Mouse (Mus musculus) embryonic facial prominence, embryonic 12.5 days (tissue): ENCODE results near the gene Pear1. TPM values are rescaled to one million over a fixed set of nuclear protein-coding genes. Genes with fewer than 3 reads are reported as not detected.

Source experiments
- ATAC-seq: fragments of 200-750 bp; cut with Nextera tagmentation; 2 replicates; pipeline ENCODE4 v1.8.0; 2017; ENCODE audit not compliant: insufficient number of reproducible peaks, insufficient read depth, low FRiP score, low TSS enrichment
- H3K27ac ChIP-seq: fragments of 300-500 bp; sonication (generic); 2 replicates; pipeline ENCODE4 v1.5.1; 2016; ENCODE audit warnings: mild to moderate bottlenecking
- H3K27me3 ChIP-seq: fragments of 300-500 bp; sonication (generic); 2 replicates; pipeline ENCODE4 v1.6.1; 2016; ENCODE audit warnings: mild to moderate bottlenecking, moderate library complexity
- H3K36me3 ChIP-seq: fragments of 300-500 bp; sonication (generic); 2 replicates; pipeline ENCODE4 v1.6.1; 2016; ENCODE audit warnings: mild to moderate bottlenecking
- H3K4me1 ChIP-seq: fragments of 300-500 bp; sonication (generic); 2 replicates; pipeline ENCODE4 v1.6.1; 2016
- H3K4me2 ChIP-seq: fragments of 300-500 bp; sonication (generic); replicated peaks from 2 replicates; pipeline ENCODE4 v1.6.1; 2016; ENCODE audit warnings: mild to moderate bottlenecking, moderate library complexity
- H3K4me3 ChIP-seq: fragments of 300-500 bp; sonication (generic); 2 replicates; pipeline ENCODE4 v1.5.1; 2016; ENCODE audit warnings: mild to moderate bottlenecking
- H3K9ac ChIP-seq: fragments of 300-500 bp; sonication (generic); 2 replicates; pipeline ENCODE4 v1.6.1; 2016; ENCODE audit warnings: mild to moderate bottlenecking, moderate library complexity
- H3K9me3 ChIP-seq: fragments of 300-500 bp; sonication (generic); 2 replicates; pipeline ENCODE4 v1.6.1; 2016; ENCODE audit warnings: mild to moderate bottlenecking, moderate library complexity
- WGBS: fragments of 180-500 bp; shearing (Covaris S2); methylation state at CpG from one replicate; pipeline ENCODE4 v1.1.7; 2016; 5-methylcytosine and 5-hydroxymethylcytosine counted together
- polyA plus RNA-seq: library from polyadenylated mRNA; unstranded; fragments of >200 nt; fragmentation: Nextera tagmentation; extraction: Ambion mirVana; gene quantifications from 2 replicates; pipeline ENCODE4 v1.2.1, GENCODE M21; 2016

Pear1 gene
- polyA plus RNA-seq, 1 experiment from 2014 or later = 15.1 TPM

- Histone ChIP-seq H3K4me1 (peaks cover 1% of the 10 kb centered on the region; the same call in 1 of the 2 replicates), H3K27ac (no peak overlapping the region), H3K4me2 (peak overlapping the region; percentile 34), H3K4me3 (0 out of 2 replicates have a peak overlapping the region, but pooled peaks have one; percentile 12), H3K9me3 (no peaks in the 10 kb centered on the region), H3K27me3 (peaks cover 98% of the 10 kb centered on the region), H3K9ac (no peak overlapping the region), H3K36me3 (no peaks in the 10 kb centered on the region)
- 4% methylated on average over 26 of the region's 26 CpGs for WGBS
- ATAC-seq = no peak
Observed at GRCm38 (mm10) chr3:87804038-87804677, 19.9 kb downstream of the Pear1 start.

GRCm38 (mm10) chr3:87801681-87802080 is 22.4 kb downstream of the Pear1 start:
- no peak for ATAC-seq
- 62% methylated on average over 5 of the region's 5 CpGs for WGBS
- Histone ChIP-seq H3K4me2 (no peak overlapping the region), H3K27me3 (peaks cover 98% of the 10 kb centered on the region), H3K9ac (no peak overlapping the region), H3K9me3 (no peaks in the 10 kb centered on the region), H3K4me3 (no peak overlapping the region), H3K27ac (no peak overlapping the region), H3K36me3 (no peaks in the 10 kb centered on the region), H3K4me1 (peaks cover 16% of the 10 kb centered on the region)

- Histone ChIP-seq H3K4me1 (peaks cover 28% of the 10 kb centered on the region), H3K4me2 (peak within 1 kb of the TSS; percentile 66), H3K4me3 (peak within 1 kb of the TSS; percentile 34), H3K27me3 (peaks cover 99% of the 10 kb centered on the region), H3K36me3 (no peaks in the 10 kb centered on the region), H3K9ac (peak within 1 kb of the TSS; percentile 49), H3K27ac (no peak within 1 kb of the TSS), H3K9me3 (no peaks in the 10 kb centered on the region)
- WGBS = under 1% methylated on average over 29 of the region's 29 CpGs
- peak; percentile 12; the same call in 1 of the 2 replicates for ATAC-seq
Observed at GRCm38 (mm10) chr3:87796736-87797334, 27.3 kb downstream of the Pear1 start, which contains the start of gene Insrr. Gene Insrr (plus strand): TSS chr3:87796951.

- Histone ChIP-seq H3K9ac (0 out of 2 replicates have a peak overlapping the region, but pooled peaks have one; percentile 48), H3K4me1 (peaks cover 28% of the 10 kb centered on the region), H3K27ac (no peak overlapping the region), H3K4me2 (peak overlapping the region; percentile 58), H3K36me3 (no peaks in the 10 kb centered on the region), H3K27me3 (peaks cover 100% of the 10 kb centered on the region), H3K4me3 (peak overlapping the region; percentile 37), H3K9me3 (no peaks in the 10 kb centered on the region)
- WGBS = 15% methylated on average over 33 of the region's 33 CpGs
- ATAC-seq = no peak
Observed at GRCm38 (mm10) chr3:87795336-87796277, 28.5 kb downstream of the Pear1 start.

- no peak within 1 kb of the TSS for H3K27ac ChIP-seq
- peaks cover 31% of the 10 kb centered on the region for H3K4me1 ChIP-seq
- peaks cover 95% of the 10 kb centered on the region for H3K27me3 ChIP-seq
- H3K9ac ChIP-seq = peak within 1 kb of the TSS; percentile 48
- H3K9me3 ChIP-seq = no peaks in the 10 kb centered on the region
- under 1% methylated on average over 33 of the region's 47 CpGs for WGBS
- peak within 1 kb of the TSS; percentile 37 for H3K4me3 ChIP-seq
- H3K36me3 ChIP-seq = no peaks in the 10 kb centered on the region
- peak within 1 kb of the TSS; percentile 58 for H3K4me2 ChIP-seq
- no peak for ATAC-seq
Observed at GRCm38 (mm10) chr3:87794922-87795325, 29.2 kb downstream of the Pear1 start, which contains the start of gene Ntrk1. Gene Ntrk1 (minus strand): TSS chr3:87795162.

GRCm38 (mm10) chr3:87789768-87790167 is 34.3 kb downstream of the Pear1 start:
- Histone ChIP-seq H3K9me3 (no peaks in the 10 kb centered on the region), H3K36me3 (no peaks in the 10 kb centered on the region), H3K27ac (no peak overlapping the region), H3K9ac (no peak overlapping the region), H3K27me3 (peaks cover 46% of the 10 kb centered on the region), H3K4me1 (peaks cover 24% of the 10 kb centered on the region), H3K4me2 (no peak overlapping the region), H3K4me3 (no peak overlapping the region)
- no peak for ATAC-seq
- WGBS = 26% methylated on average over 5 of the region's 5 CpGs

GRCm38 (mm10) chr3:87789248-87789647 is 34.9 kb downstream of the Pear1 start:
- Histone ChIP-seq H3K27ac (no peak overlapping the region), H3K4me1 (peaks cover 19% of the 10 kb centered on the region), H3K36me3 (no peaks in the 10 kb centered on the region), H3K9me3 (no peaks in the 10 kb centered on the region), H3K9ac (no peak overlapping the region), H3K4me2 (no peak overlapping the region), H3K4me3 (no peak overlapping the region), H3K27me3 (peaks cover 41% of the 10 kb centered on the region)
- WGBS = 60% methylated on average over 1 of the region's 1 CpGs
- ATAC-seq = 0 out of 2 replicates have a peak, but pooled peaks have one; percentile 49

GRCm38 (mm10) chr3:87785626-87786214 is 38.4 kb downstream of the Pear1 start:
- ATAC-seq = peak; percentile 37; the same call in 1 of the 2 replicates
- Histone ChIP-seq H3K27ac (no peak overlapping the region), H3K4me2 (no peak overlapping the region), H3K36me3 (no peaks in the 10 kb centered on the region), H3K9ac (no peak overlapping the region), H3K27me3 (0 out of 2 replicates have a peak, but pooled peaks cover 6% of the 10 kb centered on the region), H3K4me3 (no peak overlapping the region), H3K4me1 (peaks cover 19% of the 10 kb centered on the region), H3K9me3 (no peaks in the 10 kb centered on the region)
- WGBS = 46% methylated on average over 6 of the region's 6 CpGs

GRCm38 (mm10) chr3:87785156-87785555 is 39.0 kb downstream of the Pear1 start:
- 64% methylated on average over 5 of the region's 5 CpGs for WGBS
- H3K36me3 ChIP-seq = no peaks in the 10 kb centered on the region
- H3K4me3 ChIP-seq = no peak overlapping the region
- H3K9ac ChIP-seq = no peak overlapping the region
- H3K27ac ChIP-seq = 0 out of 2 replicates have a peak overlapping the region, but pooled peaks have one; percentile 46
- 0 out of 2 replicates have a peak, but pooled peaks cover 3% of the 10 kb centered on the region for H3K27me3 ChIP-seq
- H3K9me3 ChIP-seq = no peaks in the 10 kb centered on the region
- H3K4me1 ChIP-seq = peaks cover 18% of the 10 kb centered on the region
- no peak for ATAC-seq
- H3K4me2 ChIP-seq = no peak overlapping the region

- Histone ChIP-seq H3K9me3 (no peaks in the 10 kb centered on the region), H3K27ac (no peak overlapping the region), H3K4me1 (peaks cover 20% of the 10 kb centered on the region), H3K9ac (no peak overlapping the region), H3K36me3 (no peaks in the 10 kb centered on the region), H3K4me3 (no peak overlapping the region), H3K27me3 (peaks cover 17% of the 10 kb centered on the region), H3K4me2 (no peak overlapping the region)
- WGBS = 84% methylated on average over 25 of the region's 25 CpGs
- ATAC-seq = no peak
Observed at GRCm38 (mm10) chr3:87783282-87784023, 40.7 kb downstream of the Pear1 start.
